Mouse (Mus musculus) midbrain, embryonic 11.5 days (tissue): ENCODE results near the gene Arhgap44. TPM values are rescaled to one million over a fixed set of nuclear protein-coding genes. Genes with fewer than 3 reads are reported as not detected.

ENCODE experiments used
- ATAC-seq: fragments of 200-750 bp; cut with Nextera tagmentation; 2 replicates; pipeline ENCODE4 v1.8.0; 2017; ENCODE audit warnings: moderate TSS enrichment, moderate library complexity; ENCODE audit not compliant: low FRiP score
- DNase-seq: peaks from one replicate; pipeline ENCODE4 v3.0.0; 2015; ENCODE audit warnings: low spot score; ENCODE audit errors: missing footprints
- H3K27ac ChIP-seq: fragments of 300-500 bp; sonication (generic); 2 replicates; pipeline ENCODE4 v1.5.1; 2014; ENCODE audit warnings: low read depth, low read length
- H3K27me3 ChIP-seq: fragments of 300-500 bp; sonication (generic); 2 replicates; pipeline ENCODE4 v1.6.1; 2014; ENCODE audit warnings: mild to moderate bottlenecking, low read length, moderate library complexity, mixed read lengths; ENCODE audit not compliant: control insufficient read depth, insufficient read depth
- H3K36me3 ChIP-seq: fragments of 300-500 bp; sonication (generic); 2 replicates; pipeline ENCODE4 v1.6.1; 2014; ENCODE audit warnings: mild to moderate bottlenecking, low read length, moderate library complexity, mixed read lengths; ENCODE audit not compliant: control insufficient read depth, insufficient read depth
- H3K4me1 ChIP-seq: fragments of 300-500 bp; sonication (generic); 2 replicates; pipeline ENCODE4 v1.6.1; 2014; ENCODE audit warnings: low read length; ENCODE audit not compliant: control insufficient read depth, insufficient read depth
- H3K4me2 ChIP-seq: fragments of 300-500 bp; sonication (generic); 2 replicates; pipeline ENCODE4 v1.6.1; 2014; ENCODE audit warnings: mild to moderate bottlenecking, moderate library complexity
- H3K4me3 ChIP-seq: fragments of 300-500 bp; sonication (generic); 2 replicates; pipeline ENCODE4 v1.5.1; 2014; ENCODE audit warnings: low read depth, low read length
- H3K9ac ChIP-seq: fragments of 300-500 bp; sonication (generic); 2 replicates; pipeline ENCODE4 v1.6.1; 2014; ENCODE audit warnings: low read length
- H3K9me3 ChIP-seq: fragments of 300-500 bp; sonication (generic); 2 replicates; pipeline ENCODE4 v1.6.1; 2016; ENCODE audit warnings: low read length; ENCODE audit not compliant: control insufficient read depth
- WGBS: fragments of 180-500 bp; shearing (Covaris S2); extraction: QIAGEN DNeasy Blood & Tissue Kit; methylation state at CpG from one replicate; pipeline ENCODE4 v1.1.7; 2014; 5-methylcytosine and 5-hydroxymethylcytosine counted together
- polyA plus RNA-seq: library from polyadenylated mRNA; unstranded; fragments of >200 nt; fragmentation: Nextera tagmentation; extraction: Ambion mirVana; gene quantifications from 2 replicates; pipeline ENCODE4 v1.2.1, GENCODE M21; 2014

Arhgap44 gene
- polyA plus RNA-seq, 1 experiment from 2014 or later, result 4.9 TPM

GRCm38 (mm10) chr11:65104076-65104475 is 58.7 kb downstream of the Arhgap44 start:
- Histone ChIP-seq H3K4me2 (no peak overlapping the region), H3K27ac (no peak overlapping the region), H3K4me1 (no peaks in the 10 kb centered on the region), H3K4me3 (no peak overlapping the region), H3K9me3 (no peaks in the 10 kb centered on the region), H3K36me3 (no peaks in the 10 kb centered on the region), H3K27me3 (no peaks in the 10 kb centered on the region), H3K9ac (no peak overlapping the region)
- no peak for DNase-seq
- no peak for ATAC-seq
- 85% methylated on average over 3 of the region's 3 CpGs for WGBS

GRCm38 (mm10) chr11:65101206-65101605 is 61.6 kb downstream of the Arhgap44 start:
- H3K27ac ChIP-seq, result no peak overlapping the region
- no peak overlapping the region for H3K4me2 ChIP-seq
- ATAC-seq, result no peak
- no peaks in the 10 kb centered on the region for H3K36me3 ChIP-seq
- no peaks in the 10 kb centered on the region for H3K9me3 ChIP-seq
- no peaks in the 10 kb centered on the region for H3K27me3 ChIP-seq
- H3K4me1 ChIP-seq, result no peaks in the 10 kb centered on the region
- H3K9ac ChIP-seq, result no peak overlapping the region
- no peak for DNase-seq
- H3K4me3 ChIP-seq, result no peak overlapping the region
- 81% methylated on average over 11 of the region's 11 CpGs for WGBS

GRCm38 (mm10) chr11:65100031-65100430 is 62.7 kb downstream of the Arhgap44 start:
- Histone ChIP-seq H3K27ac (no peak overlapping the region), H3K9ac (no peak overlapping the region), H3K27me3 (no peaks in the 10 kb centered on the region), H3K4me2 (no peak overlapping the region), H3K9me3 (no peaks in the 10 kb centered on the region), H3K4me3 (no peak overlapping the region), H3K36me3 (no peaks in the 10 kb centered on the region), H3K4me1 (no peaks in the 10 kb centered on the region)
- no peak for DNase-seq
- ATAC-seq, result no peak
- 89% methylated on average over 8 of the region's 8 CpGs for WGBS

DNA sequence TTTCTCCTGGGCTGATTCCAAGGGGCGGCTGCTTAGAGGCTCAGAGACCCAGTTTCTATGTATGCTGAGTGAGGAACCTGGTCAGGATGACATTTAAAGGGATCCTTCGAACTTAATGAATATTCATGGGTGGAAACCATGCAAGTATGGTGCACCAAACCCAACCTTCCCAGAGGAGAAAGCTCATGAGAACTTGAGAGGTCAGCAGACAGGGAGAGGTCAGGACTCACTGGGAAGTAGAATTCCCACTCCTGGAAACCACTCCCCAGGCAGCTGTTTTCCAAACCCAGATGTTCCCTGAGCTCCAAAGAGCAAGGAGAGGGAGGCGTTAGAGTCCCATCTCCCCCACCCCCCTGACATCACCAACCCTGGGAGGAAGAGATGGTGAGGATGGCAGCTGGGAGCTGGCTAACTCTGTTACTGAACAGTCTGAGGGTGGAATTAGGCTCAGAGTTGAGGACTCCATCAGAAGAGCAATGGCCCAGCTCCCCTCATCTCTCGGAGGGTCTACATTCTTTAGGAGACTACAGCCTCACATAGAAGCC is 65.2 kb downstream of the Arhgap44 start:
- Histone ChIP-seq H3K9ac (no peak overlapping the region), H3K27me3 (no peaks in the 10 kb centered on the region), H3K4me3 (no peak overlapping the region), H3K4me1 (no peaks in the 10 kb centered on the region), H3K4me2 (no peak overlapping the region), H3K27ac (no peak overlapping the region), H3K9me3 (no peaks in the 10 kb centered on the region), H3K36me3 (no peaks in the 10 kb centered on the region)
- WGBS, result 81% methylated on average over 4 of the region's 4 CpGs
- no peak for DNase-seq
- ATAC-seq, result no peak

- no peak overlapping the region for H3K27ac ChIP-seq
- H3K4me2 ChIP-seq, result no peak overlapping the region
- H3K9ac ChIP-seq, result no peak overlapping the region
- no peaks in the 10 kb centered on the region for H3K4me1 ChIP-seq
- no peak for DNase-seq
- no peaks in the 10 kb centered on the region for H3K36me3 ChIP-seq
- no peaks in the 10 kb centered on the region for H3K9me3 ChIP-seq
- no peak overlapping the region for H3K4me3 ChIP-seq
- no peak for ATAC-seq
- H3K27me3 ChIP-seq, result no peaks in the 10 kb centered on the region
- 92% methylated on average over 5 of the region's 5 CpGs for WGBS
These were observed 65.9 kb downstream of the Arhgap44 start for GRCm38 (mm10) chr11:65096866-65097265.

DNA sequence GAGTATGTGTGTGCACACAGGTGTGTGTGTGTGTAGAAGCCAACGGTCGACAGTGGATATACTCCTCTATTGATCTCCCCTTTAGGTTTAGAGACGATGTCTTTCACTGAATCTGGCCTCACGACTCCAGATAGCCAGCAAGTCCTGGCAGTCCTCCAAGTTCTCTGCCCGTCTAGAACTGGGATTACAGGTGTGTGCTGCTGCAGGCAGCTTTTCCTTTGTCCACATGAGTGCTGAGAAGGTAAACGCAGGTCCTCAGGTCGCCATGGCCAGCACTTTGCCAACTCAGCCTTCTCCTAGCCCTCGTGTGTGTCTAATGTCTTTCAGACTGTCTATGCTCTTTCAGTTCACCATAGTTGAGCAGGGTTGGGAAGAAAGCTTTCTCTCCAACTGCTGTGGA is 69.9 kb downstream of the Arhgap44 start:
- H3K4me1 ChIP-seq, result no peaks in the 10 kb centered on the region
- no peak overlapping the region for H3K4me2 ChIP-seq
- H3K36me3 ChIP-seq, result no peaks in the 10 kb centered on the region
- peak; percentile 19 for DNase-seq
- H3K4me3 ChIP-seq, result no peak overlapping the region
- no peaks in the 10 kb centered on the region for H3K27me3 ChIP-seq
- WGBS, result 92% methylated on average over 8 of the region's 8 CpGs
- no peak for ATAC-seq
- no peaks in the 10 kb centered on the region for H3K9me3 ChIP-seq
- no peak overlapping the region for H3K27ac ChIP-seq
- H3K9ac ChIP-seq, result no peak overlapping the region

DNA sequence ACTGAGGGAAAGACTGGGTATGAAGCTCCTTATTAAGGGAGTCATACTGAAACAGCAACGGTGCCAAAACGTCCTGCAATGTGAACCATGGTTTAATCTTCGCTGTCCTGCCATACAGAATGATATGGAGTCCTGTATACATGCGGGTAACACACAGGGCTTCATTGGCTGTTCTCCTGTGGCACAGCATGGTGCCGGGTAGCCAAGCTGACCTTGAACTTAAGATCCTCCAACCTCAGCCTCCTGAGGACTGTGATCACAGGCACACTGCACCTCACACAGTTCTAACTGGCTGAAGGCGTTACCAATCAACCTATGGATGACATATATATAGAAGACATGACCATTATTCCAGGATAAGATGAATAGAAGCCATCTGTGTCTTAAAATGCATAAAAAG is 72.4 kb downstream of the Arhgap44 start:
- no peaks in the 10 kb centered on the region for H3K36me3 ChIP-seq
- WGBS, result 92% methylated on average over 6 of the region's 6 CpGs
- no peak overlapping the region for H3K27ac ChIP-seq
- no peaks in the 10 kb centered on the region for H3K27me3 ChIP-seq
- no peak overlapping the region for H3K4me3 ChIP-seq
- H3K9me3 ChIP-seq, result no peaks in the 10 kb centered on the region
- no peaks in the 10 kb centered on the region for H3K4me1 ChIP-seq
- H3K4me2 ChIP-seq, result no peak overlapping the region
- no peak overlapping the region for H3K9ac ChIP-seq
- DNase-seq (peak; percentile 23), ATAC-seq (no peak)

- no peak for DNase-seq
- Histone ChIP-seq H3K4me1 (no peaks in the 10 kb centered on the region), H3K27ac (no peak overlapping the region), H3K9ac (no peak overlapping the region), H3K4me2 (no peak overlapping the region), H3K27me3 (no peaks in the 10 kb centered on the region), H3K9me3 (no peaks in the 10 kb centered on the region), H3K4me3 (no peak overlapping the region), H3K36me3 (no peaks in the 10 kb centered on the region)
- WGBS, result 86% methylated on average over 3 of the region's 3 CpGs
- no peak for ATAC-seq
These were observed 72.8 kb downstream of the Arhgap44 start for GRCm38 (mm10) chr11:65089982-65090381.

DNA sequence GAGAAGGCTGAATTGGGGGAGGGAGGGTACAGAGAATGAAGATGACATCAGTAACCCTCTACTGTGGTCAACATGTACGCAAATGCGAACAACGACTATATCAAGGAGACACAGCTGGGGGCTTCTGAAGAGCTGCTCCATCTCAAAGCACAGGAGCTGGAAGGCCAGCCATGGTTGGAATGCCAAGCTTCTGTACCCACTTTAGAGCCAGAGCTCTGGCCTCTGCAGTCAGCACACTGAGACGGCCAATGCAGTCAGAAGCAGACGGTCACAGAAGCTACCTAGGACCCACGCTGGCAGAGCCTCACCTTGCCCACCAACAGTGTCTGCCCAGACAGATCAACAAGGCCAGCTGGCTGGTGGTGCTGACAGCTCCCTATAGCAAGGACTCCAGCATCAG is 73.5 kb downstream of the Arhgap44 start:
- no peak overlapping the region for H3K4me3 ChIP-seq
- no peaks in the 10 kb centered on the region for H3K4me1 ChIP-seq
- no peak overlapping the region for H3K4me2 ChIP-seq
- no peaks in the 10 kb centered on the region for H3K9me3 ChIP-seq
- H3K9ac ChIP-seq, result no peak overlapping the region
- no peak for ATAC-seq
- no peaks in the 10 kb centered on the region for H3K36me3 ChIP-seq
- no peak overlapping the region for H3K27ac ChIP-seq
- WGBS, result 89% methylated on average over 6 of the region's 6 CpGs
- H3K27me3 ChIP-seq, result no peaks in the 10 kb centered on the region
- DNase-seq, result peak; percentile 83
